Mouse (Mus musculus) embryonic facial prominence, embryonic 11.5 days (tissue): ENCODE measurements around the gene Rbfox1. TPM values are rescaled to one million over a fixed set of nuclear protein-coding genes. Genes with fewer than 3 reads are reported as not detected.

Source experiments
- ATAC-seq: fragments of 200-750 bp; cut with Nextera tagmentation; replicated peaks from 2 replicates; pipeline ENCODE4 v1.8.0; 2017; ENCODE audit warnings: low read depth; ENCODE audit not compliant: insufficient number of reproducible peaks, low FRiP score, low TSS enrichment
- DNase-seq: peaks from one replicate; pipeline ENCODE4 v3.0.0-alpha.2; 2015; ENCODE audit warnings: low spot score
- H3K27ac ChIP-seq: fragments of 300-500 bp; sonication (generic); replicated peaks from 2 replicates; pipeline ENCODE4 v1.5.1; 2014; ENCODE audit warnings: mild to moderate bottlenecking, low read depth, low read length, control low read depth
- H3K27me3 ChIP-seq: fragments of 300-500 bp; sonication (generic); 2 replicates; pipeline ENCODE4 v1.6.1; 2014; ENCODE audit warnings: mild to moderate bottlenecking, low read length, moderate library complexity, mixed read lengths; ENCODE audit not compliant: control insufficient read depth, insufficient read depth
- H3K36me3 ChIP-seq: fragments of 300-500 bp; sonication (generic); replicated peaks from 2 replicates; pipeline ENCODE4 v1.6.1; 2014; ENCODE audit warnings: low read depth, mild to moderate bottlenecking, low read length, moderate library complexity, mixed read lengths; ENCODE audit not compliant: control insufficient read depth, insufficient read depth
- H3K4me1 ChIP-seq: fragments of 300-500 bp; sonication (generic); 2 replicates; pipeline ENCODE4 v1.6.1; 2014; ENCODE audit warnings: low read length, mixed read lengths; ENCODE audit not compliant: control insufficient read depth, insufficient read depth
- H3K4me2 ChIP-seq: fragments of 300-500 bp; sonication (generic); 2 replicates; pipeline ENCODE4 v1.6.1; 2014; ENCODE audit warnings: low read depth, mild to moderate bottlenecking, control low read depth, low read length, moderate library complexity
- H3K4me3 ChIP-seq: fragments of 300-500 bp; sonication (generic); 2 replicates; pipeline ENCODE4 v1.5.1; 2014; ENCODE audit warnings: low read depth, low read length, control low read depth
- H3K9ac ChIP-seq: fragments of 300-500 bp; sonication (generic); replicated peaks from 2 replicates; pipeline ENCODE4 v1.6.1; 2014; ENCODE audit warnings: mild to moderate bottlenecking, control low read depth, low read length
- H3K9me3 ChIP-seq: fragments of 300-500 bp; sonication (generic); replicated peaks from 2 replicates; pipeline ENCODE4 v1.6.1; 2016; ENCODE audit warnings: mild to moderate bottlenecking, low read length, inconsistent platforms, mixed read lengths; ENCODE audit not compliant: control insufficient read depth
- WGBS: fragments of 180-500 bp; shearing (Covaris S2); extraction: QIAGEN DNeasy Blood & Tissue Kit; methylation state at CpG from one replicate; pipeline ENCODE4 v1.1.7; 2014; 5-methylcytosine and 5-hydroxymethylcytosine counted together
- polyA plus RNA-seq: library from polyadenylated mRNA; unstranded; fragments of >200 nt; fragmentation: Nextera tagmentation; extraction: Ambion mirVana; gene quantifications from 2 replicates; pipeline ENCODE4 v1.2.1, GENCODE M21; 2014

Gene Rbfox1
- polyA plus RNA-seq, 1 experiment from 2014 or later = 4.2 TPM

DNA sequence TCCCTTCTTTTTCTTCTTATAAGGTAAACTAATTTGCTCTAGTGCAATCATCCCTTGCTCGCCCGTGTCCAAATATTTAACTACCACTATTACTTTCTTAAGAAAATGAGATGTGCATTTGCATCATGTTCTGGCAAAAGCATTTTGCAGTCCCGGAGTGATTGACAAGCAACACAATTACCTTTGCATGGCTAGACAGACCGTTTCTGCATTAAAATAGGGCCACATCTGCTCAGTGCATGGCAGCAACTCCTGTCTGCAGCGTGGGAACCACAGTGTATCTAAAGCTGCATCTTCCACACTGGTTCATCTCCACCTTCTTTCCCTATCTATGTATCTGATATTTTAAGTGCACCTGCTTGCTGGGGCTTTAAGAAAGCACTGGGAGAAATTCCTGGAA is 1473.9 kb downstream of the Rbfox1 start:
- no peak for ATAC-seq
- no peak for DNase-seq
- 68% methylated on average over 5 of the region's 5 CpGs for WGBS
- Histone ChIP-seq H3K4me1 (no peaks in the 10 kb centered on the region), H3K4me2 (no peak overlapping the region), H3K27ac (no peak overlapping the region), H3K27me3 (no peaks in the 10 kb centered on the region), H3K36me3 (no peaks in the 10 kb centered on the region), H3K4me3 (no peak overlapping the region), H3K9me3 (no peaks in the 10 kb centered on the region), H3K9ac (no peak overlapping the region)

DNA sequence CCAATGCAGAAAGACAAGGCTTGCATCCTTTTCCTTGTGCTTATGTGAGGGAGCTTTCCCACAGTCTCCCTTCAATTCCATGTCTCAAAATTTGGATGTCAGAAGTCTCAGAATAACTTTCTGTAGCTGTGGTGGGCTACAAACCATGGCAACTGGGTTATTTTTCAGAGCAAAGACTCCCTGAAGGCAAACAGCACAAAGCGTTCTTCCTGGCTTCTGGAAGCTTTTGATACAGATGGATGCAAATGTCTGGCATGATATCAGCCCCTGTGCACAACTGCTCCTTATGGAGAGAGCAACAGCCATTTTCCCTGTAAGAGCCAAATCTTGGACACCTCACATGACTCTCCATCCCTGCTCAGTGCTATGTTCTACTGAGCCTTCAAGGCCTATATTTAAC is 1475.6 kb downstream of the Rbfox1 start:
- Histone ChIP-seq H3K4me3 (no peak overlapping the region), H3K36me3 (no peaks in the 10 kb centered on the region), H3K9me3 (no peaks in the 10 kb centered on the region), H3K27ac (no peak overlapping the region), H3K27me3 (no peaks in the 10 kb centered on the region), H3K4me1 (no peaks in the 10 kb centered on the region), H3K9ac (no peak overlapping the region), H3K4me2 (no peak overlapping the region)
- no peak for ATAC-seq
- no peak for DNase-seq
- 84% methylated on average over 1 of the region's 1 CpGs for WGBS

DNA sequence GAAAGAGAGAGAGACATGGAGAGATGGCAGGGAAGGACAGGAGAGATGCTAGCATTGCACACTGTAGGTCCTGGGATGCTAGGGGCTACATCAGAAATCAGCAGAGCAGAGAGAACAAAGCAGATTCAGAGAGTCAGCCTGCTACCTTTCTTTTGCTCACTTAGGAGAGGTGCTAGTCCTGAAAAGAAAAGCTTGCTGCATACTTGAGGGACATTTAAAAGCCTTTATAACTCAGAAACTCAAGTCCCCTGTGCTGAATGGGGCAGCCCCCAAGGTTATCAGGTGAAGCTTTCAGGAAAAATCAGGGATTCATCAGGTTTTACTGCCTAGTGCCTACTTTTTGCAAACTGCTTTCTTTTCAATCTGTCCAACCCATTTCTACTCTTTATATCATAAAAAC is 1480.7 kb downstream of the Rbfox1 start:
- H3K4me2 ChIP-seq = no peak overlapping the region
- H3K27ac ChIP-seq = no peak overlapping the region
- H3K4me1 ChIP-seq = no peaks in the 10 kb centered on the region
- H3K9ac ChIP-seq = no peak overlapping the region
- ATAC-seq (no peak), DNase-seq (no peak)
- H3K4me3 ChIP-seq = no peak overlapping the region
- H3K36me3 ChIP-seq = no peaks in the 10 kb centered on the region
- no peaks in the 10 kb centered on the region for H3K9me3 ChIP-seq
- no peaks in the 10 kb centered on the region for H3K27me3 ChIP-seq

DNA sequence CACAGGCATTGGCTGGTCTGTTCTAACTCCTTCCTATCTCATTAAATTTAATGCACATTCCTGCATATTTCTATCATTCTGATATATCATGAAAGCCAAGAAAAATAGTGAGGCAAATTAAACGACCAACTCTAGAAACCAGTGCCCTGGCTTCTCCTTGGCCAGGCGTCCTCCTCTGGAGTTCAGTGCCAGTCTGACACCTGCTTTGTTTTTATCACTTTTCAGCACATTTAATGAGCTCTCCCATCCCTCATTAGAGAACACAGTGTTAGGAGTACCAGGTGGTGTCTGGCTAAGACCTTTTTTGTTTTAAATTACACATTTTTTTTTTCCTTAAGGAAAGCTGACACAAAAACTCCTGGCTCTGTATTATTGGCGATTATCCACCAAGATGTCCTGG is 1489.0 kb downstream of the Rbfox1 start:
- Histone ChIP-seq H3K27ac (no peak overlapping the region), H3K9me3 (no peaks in the 10 kb centered on the region), H3K36me3 (no peaks in the 10 kb centered on the region), H3K9ac (no peak overlapping the region), H3K4me3 (no peak overlapping the region), H3K4me1 (no peaks in the 10 kb centered on the region), H3K27me3 (no peaks in the 10 kb centered on the region), H3K4me2 (no peak overlapping the region)
- ATAC-seq (no peak), DNase-seq (no peak)
- WGBS = 62% methylated on average over 3 of the region's 3 CpGs

DNA sequence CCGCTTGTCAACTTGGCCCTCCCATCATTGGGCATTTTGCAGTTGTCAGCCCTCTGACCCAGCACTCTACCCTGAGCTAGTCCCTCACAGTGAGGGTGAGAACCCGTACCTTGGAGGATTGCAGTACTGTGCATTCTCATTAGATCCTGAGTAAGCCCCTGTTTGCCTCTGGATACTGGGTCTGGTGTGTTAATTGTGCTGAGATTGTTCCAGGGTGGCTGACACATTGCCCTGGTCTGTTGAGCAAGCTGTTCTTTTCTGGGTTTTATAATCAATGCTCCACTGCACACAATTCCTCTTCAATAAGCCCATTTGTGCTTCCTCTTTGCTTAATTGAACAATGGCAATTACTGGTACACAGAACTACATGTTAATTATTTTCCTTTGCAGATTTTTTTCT is 1489.5 kb downstream of the Rbfox1 start:
- no peak overlapping the region for H3K4me2 ChIP-seq
- no peak for ATAC-seq
- no peak overlapping the region for H3K4me3 ChIP-seq
- H3K9me3 ChIP-seq = no peaks in the 10 kb centered on the region
- H3K27ac ChIP-seq = no peak overlapping the region
- no peaks in the 10 kb centered on the region for H3K27me3 ChIP-seq
- no peaks in the 10 kb centered on the region for H3K36me3 ChIP-seq
- H3K4me1 ChIP-seq = no peaks in the 10 kb centered on the region
- H3K9ac ChIP-seq = no peak overlapping the region
- 58% methylated on average over 2 of the region's 2 CpGs for WGBS
- DNase-seq = no peak

DNA sequence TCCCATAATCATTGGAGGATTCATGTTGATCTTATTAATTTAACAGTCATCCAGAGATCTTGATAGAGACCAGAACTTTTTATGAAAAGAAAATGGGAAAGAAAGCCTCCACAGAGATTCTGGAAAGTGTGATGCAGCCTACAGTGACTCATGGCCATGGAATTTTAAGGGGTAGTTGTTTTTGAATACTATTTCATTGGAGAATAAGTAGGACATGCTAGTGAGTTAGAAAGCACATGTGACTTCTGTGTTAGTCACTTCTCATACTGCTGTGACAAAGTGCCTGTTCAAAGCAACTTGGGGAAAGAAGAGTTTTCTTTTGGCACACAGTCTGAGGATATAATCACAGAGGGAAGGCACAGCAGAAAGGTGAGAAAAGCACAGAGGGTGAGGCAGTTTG is 1510.9 kb downstream of the Rbfox1 start:
- H3K4me2 ChIP-seq = no peak overlapping the region
- H3K36me3 ChIP-seq = no peaks in the 10 kb centered on the region
- no peaks in the 10 kb centered on the region for H3K27me3 ChIP-seq
- DNase-seq = no peak
- no peaks in the 10 kb centered on the region for H3K4me1 ChIP-seq
- H3K4me3 ChIP-seq = no peak overlapping the region
- H3K27ac ChIP-seq = no peak overlapping the region
- no peak for ATAC-seq
- H3K9ac ChIP-seq = no peak overlapping the region
- no peaks in the 10 kb centered on the region for H3K9me3 ChIP-seq

DNA sequence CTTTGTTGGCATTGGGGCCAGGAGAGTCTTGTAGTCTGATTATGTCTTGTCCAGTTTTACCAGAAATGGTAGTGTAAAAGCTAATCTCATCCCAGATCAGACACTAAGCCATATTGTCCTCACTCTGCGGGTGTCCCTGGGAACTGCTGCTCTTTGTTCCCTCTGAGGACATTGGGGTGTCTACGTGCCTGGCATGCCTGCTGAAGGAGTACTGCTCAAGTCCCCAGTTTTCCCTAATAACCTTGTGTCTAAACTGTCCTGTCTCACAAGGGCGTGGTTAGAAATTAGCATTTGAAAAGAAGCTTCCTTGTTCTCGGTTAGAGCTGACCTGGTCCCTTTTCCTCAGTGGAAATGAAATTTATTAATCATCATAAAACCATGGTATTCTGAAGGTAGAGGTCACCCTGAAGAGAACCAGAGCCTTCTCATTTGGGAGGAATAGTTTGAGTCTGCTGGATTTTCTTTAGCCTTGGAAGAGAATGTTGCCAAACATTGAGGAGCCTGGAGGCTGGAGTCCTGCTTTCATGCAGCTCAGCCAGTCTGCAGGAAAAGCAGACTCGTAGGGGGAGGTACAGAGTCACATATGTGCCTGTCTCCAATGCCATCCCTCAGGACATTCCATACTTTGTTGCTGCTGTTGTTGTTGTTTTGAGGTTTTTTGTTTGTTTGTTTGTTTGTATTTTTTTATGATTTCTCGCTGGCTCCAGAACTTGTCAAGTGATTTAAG is 1519.8 kb downstream of the Rbfox1 start:
- H3K9ac ChIP-seq = no peak overlapping the region
- H3K4me3 ChIP-seq = no peak overlapping the region
- H3K9me3 ChIP-seq = no peaks in the 10 kb centered on the region
- no peaks in the 10 kb centered on the region for H3K36me3 ChIP-seq
- H3K4me1 ChIP-seq = no peaks in the 10 kb centered on the region
- DNase-seq = no peak
- H3K27ac ChIP-seq = no peak overlapping the region
- no peak for ATAC-seq
- WGBS = 32% methylated on average over 6 of the region's 6 CpGs
- H3K27me3 ChIP-seq = no peaks in the 10 kb centered on the region
- no peak overlapping the region for H3K4me2 ChIP-seq

DNA sequence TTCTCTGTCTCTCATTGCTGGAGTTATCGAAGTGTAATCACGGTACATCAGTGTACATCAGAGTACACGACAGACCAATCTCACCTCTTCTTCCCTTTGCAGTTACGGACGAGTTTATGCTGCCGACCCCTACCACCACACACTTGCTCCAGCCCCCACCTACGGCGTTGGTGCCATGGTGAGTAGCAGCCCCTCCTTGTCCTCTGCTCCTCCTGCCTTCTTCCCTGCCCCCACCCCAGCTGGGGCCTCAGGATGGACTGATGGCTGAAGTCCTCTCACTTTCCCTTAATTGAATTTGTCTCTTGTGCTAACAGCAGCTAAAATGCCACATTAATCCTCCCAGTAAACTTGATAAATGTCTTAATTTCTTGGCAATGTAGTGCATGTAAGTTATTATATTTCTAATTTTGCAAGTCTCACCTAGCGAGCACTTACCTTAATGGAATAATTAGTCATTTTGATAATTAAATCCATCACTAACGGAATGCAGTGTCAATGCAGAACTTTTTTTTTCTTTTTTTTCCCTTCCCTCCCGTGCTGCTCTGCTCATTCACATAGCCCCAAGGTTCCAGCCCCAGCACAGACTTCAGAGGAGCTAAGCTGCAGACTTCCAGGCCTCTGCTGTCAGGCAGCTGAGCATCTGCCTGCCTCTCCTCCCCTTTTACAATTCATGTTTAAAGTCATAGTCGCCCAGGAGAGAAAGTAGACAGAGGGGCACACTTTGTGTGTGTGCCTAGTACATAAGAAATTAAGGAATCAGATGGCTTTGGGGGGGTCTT is 1522.9 kb downstream of the Rbfox1 start:
- no peak overlapping the region for H3K4me3 ChIP-seq
- no peak for ATAC-seq
- 42% methylated on average over 12 of the region's 12 CpGs for WGBS
- no peak overlapping the region for H3K27ac ChIP-seq
- no peaks in the 10 kb centered on the region for H3K9me3 ChIP-seq
- H3K4me2 ChIP-seq = no peak overlapping the region
- H3K9ac ChIP-seq = no peak overlapping the region; the same call in 1 of the 2 replicates
- H3K36me3 ChIP-seq = no peaks in the 10 kb centered on the region
- H3K27me3 ChIP-seq = no peaks in the 10 kb centered on the region
- DNase-seq = peak; percentile 32
- H3K4me1 ChIP-seq = no peaks in the 10 kb centered on the region
